Mouse (Mus musculus): ENCODE measurements around the gene Mast3.

Gene Mast3

GRCm38 (mm10) chr8:70775851-70776495 is 28.9 kb downstream of the Mast3 start:
- no peak for DNase-seq (ENCODE audit: low spot score)

DNA sequence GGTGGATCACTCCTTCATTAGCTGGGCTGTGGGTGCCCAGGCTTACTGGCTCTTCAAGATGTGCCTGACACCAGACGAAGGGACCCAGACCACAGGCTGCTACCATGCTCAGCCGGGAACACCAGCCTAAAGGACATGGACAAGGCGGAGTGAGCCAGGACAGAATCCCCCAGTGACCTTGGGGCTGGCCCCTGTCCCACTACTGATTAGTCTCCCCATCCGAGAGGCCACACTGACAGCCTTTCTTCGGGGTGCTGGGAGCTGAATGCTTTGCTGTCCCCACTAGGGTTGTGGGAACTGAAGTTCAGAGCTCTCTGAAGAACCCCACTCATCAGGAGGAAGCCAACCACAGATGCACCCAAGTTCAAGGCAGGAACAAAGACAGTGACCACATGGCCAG is 29.6 kb downstream of the Mast3 start:
- no peak for DNase-seq (ENCODE audit: low spot score)

DNA sequence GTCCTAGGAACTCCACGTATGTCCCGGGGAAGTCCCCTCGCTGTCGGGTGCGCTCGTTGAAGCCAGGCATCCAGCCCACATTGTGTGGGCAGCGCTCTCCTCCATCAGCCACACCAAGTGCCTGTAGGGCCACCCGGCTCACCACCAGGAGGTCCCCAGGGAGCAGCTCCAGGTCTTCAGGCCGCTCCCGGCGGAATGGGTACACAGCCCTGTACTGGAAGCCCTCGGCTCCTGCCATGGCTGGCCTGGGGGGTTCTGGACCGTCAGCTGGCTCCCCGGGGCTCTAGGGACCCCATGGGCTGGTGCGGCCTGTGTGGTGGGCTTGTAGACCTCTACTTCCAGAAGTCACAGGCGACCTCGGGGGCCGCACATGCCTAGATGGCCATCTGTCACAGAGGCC is 30.1 kb downstream of the Mast3 start:
- no peak for DNase-seq (ENCODE audit: low spot score)

GRCm38 (mm10) chr8:70773833-70774232 is 31.0 kb downstream of the Mast3 start:
- DNase-seq (ENCODE audit: low spot score), result peak; percentile 83

DNA sequence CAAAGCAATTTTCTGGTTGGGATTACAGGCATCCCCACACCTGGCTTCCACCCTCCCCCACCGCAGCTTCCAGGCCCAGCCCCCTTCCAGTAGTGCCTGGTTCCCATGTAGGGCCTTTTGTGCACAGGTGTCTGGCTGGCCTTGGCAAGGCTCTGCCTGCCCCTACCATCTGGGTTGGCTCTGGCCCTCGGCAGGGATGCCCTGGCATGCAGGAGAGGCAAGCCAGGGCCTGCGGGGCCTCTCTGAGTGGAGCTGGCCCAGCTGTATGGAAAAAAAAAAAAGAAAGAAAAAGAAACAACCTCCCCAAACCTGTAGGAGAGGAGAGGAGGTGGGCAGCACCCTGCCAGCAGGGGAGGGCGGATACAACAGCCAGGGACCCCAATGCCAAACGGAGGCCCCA is 31.4 kb downstream of the Mast3 start:
- DNase-seq (ENCODE audit: low spot score), result no peak

DNA sequence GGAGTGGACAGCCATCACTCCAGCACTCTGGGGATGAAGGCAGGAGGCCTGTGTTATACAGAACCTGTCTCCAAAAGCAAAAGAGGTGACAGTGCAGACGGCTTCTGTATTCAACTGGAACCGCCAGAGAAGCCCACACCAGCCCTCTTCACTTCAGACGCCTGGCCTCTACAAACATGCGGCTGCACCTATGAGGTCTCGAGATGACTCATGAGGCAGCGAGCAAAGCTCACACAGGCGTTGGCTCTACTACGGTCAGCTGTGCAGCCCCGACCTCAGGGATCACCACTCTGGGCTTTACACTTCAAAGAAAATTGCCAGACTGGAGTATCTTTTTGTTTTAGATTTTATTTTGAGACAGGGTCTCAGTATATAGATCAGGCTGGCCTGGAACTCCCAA is 32.0 kb downstream of the Mast3 start:
- no peak for DNase-seq (ENCODE audit: low spot score)

DNA sequence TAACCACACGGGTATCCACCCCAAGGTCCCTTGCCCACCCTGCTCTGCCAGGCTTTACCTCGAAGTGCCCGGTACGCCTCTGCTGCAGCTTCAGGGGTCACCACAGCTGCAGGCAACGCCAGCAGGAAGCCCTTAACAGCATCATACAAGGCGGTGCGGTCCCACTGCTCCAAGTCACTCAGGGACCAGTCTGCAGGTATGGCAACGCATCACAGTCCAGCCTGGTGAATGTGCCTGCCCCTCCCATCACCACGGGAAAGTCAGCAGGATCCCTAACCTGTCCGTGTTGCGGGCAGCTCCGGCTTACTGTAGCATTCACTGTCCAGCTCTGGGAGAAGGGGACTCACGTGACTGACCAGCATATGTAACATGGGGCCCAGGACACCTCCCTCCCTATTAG is 32.8 kb downstream of the Mast3 start:
- no peak for DNase-seq (ENCODE audit: low spot score)

- DNase-seq (ENCODE audit: low spot score), result no peak
These were observed 33.6 kb downstream of the Mast3 start for GRCm38 (mm10) chr8:70771217-70771616.

- no peak for DNase-seq (ENCODE audit: low spot score)
These were observed 34.1 kb downstream of the Mast3 start for GRCm38 (mm10) chr8:70770748-70771147.

- DNase-seq (ENCODE audit: low spot score), result no peak
These were observed 35.0 kb downstream of the Mast3 start for GRCm38 (mm10) chr8:70769858-70770257.

- peak; percentile 95 for DNase-seq (ENCODE audit: low spot score)
These were observed 35.5 kb downstream of the Mast3 start for GRCm38 (mm10) chr8:70769359-70769758.

GRCm38 (mm10) chr8:70768956-70769355 is 35.9 kb downstream of the Mast3 start:
- peak; percentile 72 for DNase-seq (ENCODE audit: low spot score)

GRCm38 (mm10) chr8:70768231-70768776 is 36.5 kb downstream of the Mast3 start:
- no peak for DNase-seq (ENCODE audit: low spot score)

DNA sequence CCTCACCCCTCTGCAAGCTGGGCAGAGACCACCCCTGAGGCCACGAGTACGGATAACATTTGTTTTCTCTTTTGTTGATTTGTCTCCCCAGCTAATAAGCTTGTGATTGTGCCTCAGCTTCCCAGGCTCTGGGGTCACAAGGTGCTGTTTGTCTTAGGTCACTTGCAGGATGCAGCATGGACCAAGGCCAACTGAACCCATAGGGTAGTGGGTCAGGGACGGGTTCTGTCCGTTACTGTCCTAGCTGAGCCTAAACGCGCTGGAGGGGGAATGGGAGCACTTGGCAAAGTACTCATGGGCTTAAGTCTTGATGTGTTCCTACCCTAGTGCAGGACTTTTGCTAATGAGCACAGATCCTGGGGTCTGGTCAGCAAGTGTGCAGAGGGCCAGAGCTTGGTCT is 37.4 kb downstream of the Mast3 start:
- DNase-seq (ENCODE audit: low spot score), result no peak

- no peak for DNase-seq (ENCODE audit: low spot score)
These were observed 38.0 kb downstream of the Mast3 start for GRCm38 (mm10) chr8:70766571-70767440.

DNA sequence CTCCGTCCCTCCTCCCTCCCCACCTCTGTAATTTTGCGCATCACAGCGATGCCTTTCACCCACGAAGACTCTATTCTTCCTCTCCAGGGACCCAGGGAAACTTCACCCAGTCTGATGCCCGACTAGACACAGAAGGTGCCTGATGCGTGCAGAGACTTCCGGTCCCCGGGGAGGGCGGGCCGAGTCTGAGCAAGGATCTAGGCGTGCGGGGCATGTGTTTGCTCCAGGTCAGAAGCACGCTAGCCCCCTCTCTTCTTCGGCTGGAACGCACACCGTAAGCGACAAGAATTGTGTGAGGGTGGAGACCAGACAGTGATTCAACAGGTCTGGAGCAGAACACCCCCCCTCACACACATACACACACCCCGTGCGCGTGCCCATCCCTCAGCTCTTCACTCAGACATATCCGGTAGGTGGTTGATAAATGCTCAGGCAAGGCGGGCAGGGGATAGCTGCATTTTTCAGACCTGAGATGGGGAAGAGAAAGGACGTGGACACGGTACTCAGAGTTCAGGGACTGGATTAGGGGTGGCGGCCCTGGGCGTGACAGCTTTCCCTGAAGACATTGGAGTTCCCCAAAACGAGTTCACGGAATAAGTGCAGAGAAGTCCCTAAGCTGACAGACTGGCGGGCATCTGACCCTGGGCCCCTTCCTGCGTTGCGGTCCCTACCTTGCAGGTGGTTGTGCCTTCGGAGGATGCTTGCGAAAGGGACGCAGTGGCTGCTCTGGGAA is 38.9 kb downstream of the Mast3 start:
- no peak for DNase-seq (ENCODE audit: low spot score)

- DNase-seq (ENCODE audit: low spot score), result no peak
These were observed 39.5 kb downstream of the Mast3 start for GRCm38 (mm10) chr8:70765329-70765728.

- DNase-seq (ENCODE audit: low spot score), result no peak
These were observed 40.2 kb downstream of the Mast3 start for GRCm38 (mm10) chr8:70764676-70765075.

DNA sequence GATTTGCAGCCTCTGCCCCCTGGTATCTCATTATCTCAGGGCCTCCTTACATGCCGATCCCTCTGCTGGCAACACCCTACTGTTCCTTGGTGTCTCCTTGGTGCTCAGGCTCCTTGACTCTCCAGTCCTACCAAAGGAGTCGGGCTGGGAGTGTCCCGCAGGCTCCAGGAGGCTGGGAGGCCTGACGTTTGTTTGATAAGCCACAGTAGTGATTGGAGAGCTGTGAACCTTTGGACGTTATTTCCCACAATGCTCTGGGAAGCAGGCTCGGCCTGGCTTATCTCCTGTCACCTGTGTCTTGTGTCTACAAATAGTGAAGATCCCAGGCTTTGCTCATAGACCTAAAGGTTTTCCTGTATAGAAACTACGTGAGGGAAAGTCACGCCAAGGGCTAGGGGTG is 40.8 kb downstream of the Mast3 start:
- DNase-seq (ENCODE audit: low spot score), result no peak

- DNase-seq (ENCODE audit: low spot score), result no peak
These were observed 41.5 kb downstream of the Mast3 start for GRCm38 (mm10) chr8:70763354-70763753.

- DNase-seq (ENCODE audit: low spot score), result no peak
These were observed 42.7 kb downstream of the Mast3 start for GRCm38 (mm10) chr8:70762118-70762517.

DNA sequence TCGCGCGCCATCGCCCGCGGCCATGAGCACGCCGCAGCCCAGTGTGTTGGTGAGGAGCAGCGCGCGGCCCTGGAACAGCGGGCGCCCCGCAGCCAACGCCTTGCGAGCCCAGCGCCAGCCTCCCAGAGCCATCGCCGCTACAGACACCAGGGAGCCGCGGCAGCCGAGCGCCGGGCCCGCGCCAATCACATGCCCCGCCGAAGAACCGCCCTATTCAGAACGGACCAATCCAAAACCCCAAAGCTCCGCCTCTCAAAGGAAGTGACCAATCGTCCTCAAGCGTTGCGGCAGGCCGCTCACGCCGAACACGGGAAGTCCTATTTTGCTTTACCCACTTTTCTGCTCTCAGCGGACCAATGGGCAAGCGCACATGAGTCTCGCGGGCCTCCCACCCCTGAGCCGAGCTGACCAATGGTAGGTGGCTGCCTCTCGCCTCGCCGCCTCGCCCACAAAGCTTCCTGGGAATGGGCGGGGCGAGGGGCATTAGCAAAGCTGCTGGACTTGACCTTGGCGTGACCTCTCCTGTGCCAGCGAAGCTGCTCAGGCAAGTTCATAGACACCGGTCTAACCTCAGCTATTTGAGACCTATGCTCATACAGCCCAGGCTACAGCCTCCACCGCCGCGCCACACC is 44.0 kb downstream of the Mast3 start, which contains the start of gene Mpv17l2:
Gene Mpv17l2 (minus strand): TSS at position 172 of the 632 bp plus-strand sequence.
- DNase-seq (ENCODE audit: low spot score), result peak; percentile 97
